Mouse (Mus musculus): Measurements from ENCODE around the gene Bag6.

DNA sequence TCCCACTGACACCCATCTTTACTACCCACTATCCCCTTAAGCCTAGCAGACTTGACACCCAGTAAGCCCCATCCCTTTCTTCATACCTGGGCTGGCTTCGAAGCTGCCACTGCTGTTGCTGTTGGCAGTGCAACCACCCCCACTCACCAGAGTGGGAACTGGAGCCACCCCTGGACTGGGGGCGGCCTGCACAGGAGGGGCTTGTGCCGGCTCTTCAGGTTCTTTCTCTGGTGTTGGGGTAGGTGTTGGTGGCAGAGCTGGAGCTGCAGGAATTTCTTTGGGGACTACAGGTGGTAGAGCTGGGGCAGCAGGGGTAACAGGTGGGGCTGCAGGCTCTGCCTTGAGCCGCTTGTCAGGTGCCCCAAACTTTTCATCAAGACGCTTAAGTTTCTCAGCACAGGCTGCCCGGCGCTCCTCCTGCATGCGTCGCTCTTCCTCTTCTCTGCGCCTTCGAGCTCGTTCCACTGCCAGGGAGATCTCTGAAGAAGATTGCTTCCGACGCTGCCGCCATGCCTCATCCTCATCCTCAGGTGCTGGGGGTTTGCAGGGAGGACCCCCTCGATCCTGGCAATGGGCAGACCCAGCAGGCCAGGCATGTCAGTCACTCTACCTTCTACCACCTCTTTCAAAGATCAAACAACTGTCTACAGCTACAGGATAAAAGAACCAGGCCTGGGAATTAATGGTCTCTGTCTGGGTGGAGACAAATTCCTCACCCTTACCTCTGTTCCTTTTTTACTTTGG lies 24.0 kb downstream of the Bag6 start:
- TF ChIP-seq MAX (IDR thresholded peaks at IDR 0.05; ENCODE audit: low read length) = no peak
- TF ChIP-seq EP300 (IDR thresholded peaks at IDR 0.05; ENCODE audit: low read length) = no peak
- TF ChIP-seq ZNF384 (IDR thresholded peaks at IDR 0.05; ENCODE audit: low read depth, low read length) = no peak
- no peak for TF ChIP-seq HCFC1 (IDR thresholded peaks at IDR 0.05; ENCODE audit: low read depth, low read length)
- no peak for TF ChIP-seq BHLHE40 (IDR thresholded peaks at IDR 0.05; ENCODE audit: low read depth, low read length)
- TF ChIP-seq RAD21 (IDR thresholded peaks at IDR 0.05; ENCODE audit: low read depth, low read length) = no peak
- TF ChIP-seq POLR2A (IDR thresholded peaks at IDR 0.05; ENCODE audit: low read depth, low read length) = no peak
- no peak for TF ChIP-seq CTCF (conservative IDR thresholded peaks at IDR 0.05 in 1 of 2, IDR thresholded peaks at IDR 0.05 in 1 of 2; ENCODE audit: low read depth in 2 of 2, low read length in 2 of 2)
